Mouse (Mus musculus) midbrain, embryonic 13.5 days (tissue): ENCODE measurements around the gene Wnt1. TPM values are rescaled to one million over a fixed set of nuclear protein-coding genes. Genes with fewer than 3 reads are reported as not detected.
A peak's percentile ranks its signal among the peaks of the same experiment; 100 is the strongest.

Experiments
- ATAC-seq: fragments of 200-750 bp; cut with Nextera tagmentation; 2 replicates; pipeline ENCODE4 v1.8.0; 2017; ENCODE audit warnings: mild to moderate bottlenecking, moderate TSS enrichment, moderate library complexity
- H3K27ac ChIP-seq: fragments of 300-500 bp; sonication (generic); 2 replicates; pipeline ENCODE4 v1.5.1; 2015; ENCODE audit warnings: inconsistent platforms, mild to moderate bottlenecking, moderate library complexity
- H3K27me3 ChIP-seq: fragments of 300-500 bp; sonication (generic); 2 replicates; pipeline ENCODE4 v1.6.1; 2015; ENCODE audit warnings: mild to moderate bottlenecking, inconsistent platforms
- H3K36me3 ChIP-seq: fragments of 300-500 bp; sonication (generic); 2 replicates; pipeline ENCODE4 v1.6.1; 2015; ENCODE audit warnings: mild to moderate bottlenecking, inconsistent platforms
- H3K4me1 ChIP-seq: fragments of 300-500 bp; sonication (generic); replicated peaks from 2 replicates; pipeline ENCODE4 v1.6.1; 2015; ENCODE audit warnings: inconsistent platforms
- H3K4me2 ChIP-seq: fragments of 300-500 bp; sonication (generic); replicated peaks from 2 replicates; pipeline ENCODE4 v1.6.1; 2015; ENCODE audit warnings: moderate library complexity, mild to moderate bottlenecking, inconsistent platforms
- H3K4me3 ChIP-seq: fragments of 300-500 bp; sonication (generic); replicated peaks from 2 replicates; pipeline ENCODE4 v1.5.1; 2015; ENCODE audit warnings: mild to moderate bottlenecking, inconsistent platforms
- H3K9ac ChIP-seq: fragments of 300-500 bp; sonication (generic); replicated peaks from 2 replicates; pipeline ENCODE4 v1.6.1; 2015; ENCODE audit warnings: mild to moderate bottlenecking, inconsistent platforms
- H3K9me3 ChIP-seq: fragments of 300-500 bp; sonication (generic); 2 replicates; pipeline ENCODE4 v1.6.1; 2016; ENCODE audit warnings: mild to moderate bottlenecking, inconsistent platforms
- WGBS: fragments of 180-500 bp; shearing (Covaris S2); methylation state at CpG from one replicate; pipeline ENCODE4 v1.1.7; 2015; 5-methylcytosine and 5-hydroxymethylcytosine counted together
- polyA plus RNA-seq: library from polyadenylated mRNA; unstranded; fragments of >200 nt; fragmentation: Nextera tagmentation; extraction: Ambion mirVana; gene quantifications from 2 replicates; pipeline ENCODE4 v1.2.1, GENCODE M21; 2015

Gene Wnt1
- polyA plus RNA-seq, 1 experiment from 2014 or later: 8.6 TPM

- peaks cover 47% of the 10 kb centered on the region for H3K36me3 ChIP-seq
- H3K9me3 ChIP-seq: no peaks in the 10 kb centered on the region
- H3K27ac ChIP-seq: peak overlapping the region; percentile 65
- peaks cover 17% of the 10 kb centered on the region for H3K4me1 ChIP-seq
- no peak overlapping the region for H3K4me3 ChIP-seq
- no peak for ATAC-seq
- H3K9ac ChIP-seq: 0 out of 2 replicates have a peak overlapping the region, but pooled peaks have one; percentile 6
- 67% methylated on average over 12 of the region's 12 CpGs for WGBS
- H3K4me2 ChIP-seq: peak overlapping the region; percentile 81; the same call in 1 of the 2 replicates
- H3K27me3 ChIP-seq: no peaks in the 10 kb centered on the region
Observed at GRCm38 (mm10) chr15:98832161-98833058, 42.8 kb downstream of the Wnt1 start.

GRCm38 (mm10) chr15:98833281-98833680 is 43.6 kb downstream of the Wnt1 start:
- Histone ChIP-seq H3K9ac (no peak overlapping the region), H3K9me3 (no peaks in the 10 kb centered on the region), H3K36me3 (peaks cover 53% of the 10 kb centered on the region), H3K27ac (no peak overlapping the region), H3K4me1 (peaks cover 17% of the 10 kb centered on the region), H3K4me3 (no peak overlapping the region), H3K4me2 (no peak overlapping the region), H3K27me3 (no peaks in the 10 kb centered on the region)
- ATAC-seq: no peak
- WGBS: 88% methylated on average over 11 of the region's 11 CpGs

GRCm38 (mm10) chr15:98834059-98834458 is 44.4 kb downstream of the Wnt1 start:
- Histone ChIP-seq H3K27ac (no peak overlapping the region), H3K4me3 (no peak overlapping the region), H3K36me3 (peaks cover 60% of the 10 kb centered on the region), H3K4me1 (peaks cover 17% of the 10 kb centered on the region), H3K9me3 (no peaks in the 10 kb centered on the region), H3K4me2 (no peak overlapping the region), H3K9ac (no peak overlapping the region), H3K27me3 (no peaks in the 10 kb centered on the region)
- no peak for ATAC-seq
- 92% methylated on average over 12 of the region's 13 CpGs for WGBS

- WGBS: 93% methylated on average over 14 of the region's 14 CpGs
- no peak for ATAC-seq
- Histone ChIP-seq H3K36me3 (peaks cover 73% of the 10 kb centered on the region), H3K4me2 (no peak overlapping the region), H3K9me3 (no peaks in the 10 kb centered on the region), H3K27me3 (no peaks in the 10 kb centered on the region), H3K4me3 (no peak overlapping the region), H3K4me1 (0 out of 2 replicates have a peak, but pooled peaks cover 10% of the 10 kb centered on the region), H3K27ac (no peak overlapping the region), H3K9ac (no peak overlapping the region)
Observed at GRCm38 (mm10) chr15:98835291-98835690, 45.6 kb downstream of the Wnt1 start.

GRCm38 (mm10) chr15:98837006-98837742 is 47.5 kb downstream of the Wnt1 start:
- ATAC-seq: no peak
- Histone ChIP-seq H3K4me1 (0 out of 2 replicates have a peak, but pooled peaks cover under 1% of the 10 kb centered on the region), H3K4me3 (no peak overlapping the region), H3K36me3 (peaks cover 91% of the 10 kb centered on the region), H3K4me2 (no peak overlapping the region), H3K27ac (no peak overlapping the region), H3K9ac (no peak overlapping the region), H3K9me3 (no peaks in the 10 kb centered on the region), H3K27me3 (no peaks in the 10 kb centered on the region)
- WGBS: 95% methylated on average over 21 of the region's 21 CpGs

- 78% methylated on average over 4 of the region's 4 CpGs for WGBS
- H3K27me3 ChIP-seq: no peaks in the 10 kb centered on the region
- no peak overlapping the region for H3K4me3 ChIP-seq
- ATAC-seq: no peak
- H3K4me2 ChIP-seq: no peak overlapping the region
- H3K27ac ChIP-seq: no peak overlapping the region
- H3K9me3 ChIP-seq: no peaks in the 10 kb centered on the region
- H3K36me3 ChIP-seq: peaks cover 97% of the 10 kb centered on the region
- H3K4me1 ChIP-seq: no peaks in the 10 kb centered on the region
- H3K9ac ChIP-seq: no peak overlapping the region
Observed at GRCm38 (mm10) chr15:98837743-98838103, 48.1 kb downstream of the Wnt1 start.

GRCm38 (mm10) chr15:98839161-98839560 is 49.5 kb downstream of the Wnt1 start:
- 94% methylated on average over 14 of the region's 14 CpGs for WGBS
- Histone ChIP-seq H3K9me3 (no peaks in the 10 kb centered on the region), H3K4me2 (no peak overlapping the region), H3K36me3 (peaks cover 100% of the 10 kb centered on the region), H3K27me3 (no peaks in the 10 kb centered on the region), H3K27ac (no peak overlapping the region), H3K9ac (no peak overlapping the region), H3K4me3 (no peak overlapping the region), H3K4me1 (no peaks in the 10 kb centered on the region)
- no peak for ATAC-seq

- no peaks in the 10 kb centered on the region for H3K4me1 ChIP-seq
- no peak overlapping the region for H3K4me2 ChIP-seq
- H3K4me3 ChIP-seq: no peak overlapping the region
- no peaks in the 10 kb centered on the region for H3K9me3 ChIP-seq
- H3K36me3 ChIP-seq: peaks cover 100% of the 10 kb centered on the region
- ATAC-seq: no peak
- WGBS: 94% methylated on average over 30 of the region's 30 CpGs
- H3K27ac ChIP-seq: no peak overlapping the region
- H3K9ac ChIP-seq: no peak overlapping the region
- no peaks in the 10 kb centered on the region for H3K27me3 ChIP-seq
Observed at GRCm38 (mm10) chr15:98839671-98840585, 50.3 kb downstream of the Wnt1 start.

Other genes starting within 250 kb of the Wnt1 start
- gene Ccnt1, start 218.9 kb upstream of the Wnt1 start, polyA plus RNA-seq: 72.7 and 75.1 TPM in 2 replicates
- gene 4930415O20Rik, start 218.9 kb upstream of the Wnt1 start, polyA plus RNA-seq: 0.67 TPM in 1 of 2 replicates, not detected in the other
- gene Adcy6, start 179.8 kb upstream of the Wnt1 start, polyA plus RNA-seq: 10.6 and 13.0 TPM in 2 replicates
- 139 and 157 TPM in 2 replicates for gene Cacnb3, start 159.0 kb upstream of the Wnt1 start, polyA plus RNA-seq
- gene Ddx23, start 127.0 kb upstream of the Wnt1 start, polyA plus RNA-seq: 28.6 and 29.5 TPM in 2 replicates
- 10.2 and 12.7 TPM in 2 replicates for gene Rnd1, start 112.4 kb upstream of the Wnt1 start, polyA plus RNA-seq
- gene Ccdc65, start 81.7 kb upstream of the Wnt1 start, polyA plus RNA-seq: 2.6 and 3.2 TPM in 2 replicates
- gene Fkbp11, start 61.7 kb upstream of the Wnt1 start, polyA plus RNA-seq: 3.5 and 4.1 TPM in 2 replicates
- 57.5 and 66.0 TPM in 2 replicates for gene Arf3, start 26.6 kb upstream of the Wnt1 start, polyA plus RNA-seq
- 0.24 TPM in 1 of 2 replicates, not detected in the other for gene Wnt10b, start 11.7 kb upstream of the Wnt1 start, polyA plus RNA-seq
- gene Ddn, start 19.6 kb downstream of the Wnt1 start, polyA plus RNA-seq: 0.50 and 1.2 TPM in 2 replicates
- gene Prkag1, start 41.7 kb downstream of the Wnt1 start, polyA plus RNA-seq: 83.3 and 89.9 TPM in 2 replicates
- 13.1 and 13.9 TPM in 2 replicates for gene Kmt2d, start 81.3 kb downstream of the Wnt1 start, polyA plus RNA-seq
- 33.0 and 33.9 TPM in 2 replicates for gene Rhebl1, start 104.7 kb downstream of the Wnt1 start, polyA plus RNA-seq
- gene Dhh, start 108.7 kb downstream of the Wnt1 start, polyA plus RNA-seq: 0.48 and 0.82 TPM in 2 replicates
- gene Lmbr1l, start 128.4 kb downstream of the Wnt1 start, polyA plus RNA-seq: 40.7 and 50.1 TPM in 2 replicates
- 1,161 and 1,231 TPM in 2 replicates for gene Tuba1b, start 144.7 kb downstream of the Wnt1 start, polyA plus RNA-seq
- gene Gm49450, start 163.7 kb downstream of the Wnt1 start, polyA plus RNA-seq: not detected in 2 replicates
- 15,883 and 15,999 TPM in 2 replicates for gene Tuba1a, start 163.8 kb downstream of the Wnt1 start, polyA plus RNA-seq
- gene Tuba1c, start 240.0 kb downstream of the Wnt1 start, polyA plus RNA-seq: 37.3 and 41.4 TPM in 2 replicates